Mouse (Mus musculus) olfactory bulb, adult 2 months (tissue): ENCODE measurements at regions not wholly inside any gene's neighbourhood (a gene's known extent, or its start where the extent isn't known, plus 50 kb on each side); places are given as distances from the start of the nearest gene placed in this dataset.

Source experiments
- CTCF ChIP-seq: fragments of 200-500 bp; IDR thresholded peaks from 2 replicates; pipeline ENCODE4 v1.5.1; 2012; ENCODE audit warnings: low read depth, mild to moderate bottlenecking, low read length, moderate library complexity; ENCODE audit not compliant: insufficient read depth
- POLR2A ChIP-seq: fragments of 200-500 bp; IDR thresholded peaks from 2 replicates; pipeline ENCODE4 v1.6.1; 2012; ENCODE audit warnings: mild to moderate bottlenecking, low read depth, low read length, moderate library complexity; ENCODE audit not compliant: insufficient read depth

DNA sequence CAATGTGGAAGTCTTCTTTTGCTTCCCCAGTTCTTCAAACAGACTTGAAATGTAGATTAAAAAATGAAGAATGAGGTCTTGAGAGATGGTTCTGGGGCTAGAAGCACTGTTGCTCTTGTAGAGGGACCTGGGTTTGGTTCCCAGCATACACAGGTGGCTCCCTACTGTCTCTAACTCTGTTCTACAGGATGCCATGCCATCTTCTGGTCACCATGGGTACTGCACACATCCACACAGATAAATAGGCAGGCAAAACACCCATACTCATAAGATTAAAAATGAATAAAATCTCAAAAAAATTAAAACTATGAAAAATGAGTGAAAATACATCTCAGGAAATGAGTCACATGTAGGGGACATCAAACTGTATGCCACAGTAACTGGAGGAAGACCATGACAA is 200.9 kb downstream of the Arrdc4 start:
- no peak for TF ChIP-seq CTCF
- TF ChIP-seq POLR2A: no peak
